Mouse (Mus musculus) heart, adult 2 months (tissue): ENCODE data around the gene Naa25. TPM values are rescaled to one million over a fixed set of nuclear protein-coding genes. Genes with fewer than 3 reads are reported as not detected.

Experiments used
- DNase-seq, 2 experiments: peaks; one replicate each; pipeline ENCODE4 v3.0.0; 2021
- H3K27ac ChIP-seq: fragments of 200-600 bp; 2 replicates; pipeline ENCODE4 v1.8.1; 2022
- H3K27me3 ChIP-seq: fragments of 200-500 bp; 2 replicates; pipeline ENCODE4 v1.6.1; 2012; ENCODE audit warnings: mild to moderate bottlenecking, low read length, inconsistent platforms, mixed read lengths; ENCODE audit not compliant: control insufficient read depth, insufficient read depth
- H3K36me3 ChIP-seq: fragments of 200-500 bp; 2 replicates; pipeline ENCODE4 v1.6.1; 2012; ENCODE audit warnings: low read length, inconsistent platforms; ENCODE audit not compliant: control insufficient read depth, insufficient read depth
- H3K4me1 ChIP-seq: fragments of 200-500 bp; 2 replicates; pipeline ENCODE4 v1.6.1; 2011; ENCODE audit warnings: low read length; ENCODE audit not compliant: control insufficient read depth, insufficient read depth
- H3K4me3 ChIP-seq: fragments of 200-600 bp; 2 replicates; pipeline ENCODE4 v1.8.1; 2022
- H3K79me2 ChIP-seq: fragments of 200-500 bp; replicated peaks from 2 replicates; pipeline ENCODE4 v1.6.1; 2012; ENCODE audit warnings: mild to moderate bottlenecking, inconsistent platforms, low read length, moderate library complexity, mixed read lengths; ENCODE audit not compliant: control insufficient read depth, insufficient read depth
- H3K9ac ChIP-seq: fragments of 200-500 bp; 2 replicates; pipeline ENCODE4 v1.6.1; 2012; ENCODE audit warnings: low read depth, mild to moderate bottlenecking, control low read depth, inconsistent platforms, low read length, mixed read lengths
- CTCF ChIP-seq: fragments of 200-600 bp; IDR thresholded peaks from 2 replicates; pipeline ENCODE4 v1.8.1; 2022; ENCODE audit warnings: antibody characterized with exemption, mild to moderate bottlenecking, moderate library complexity
- EP300 ChIP-seq: fragments of 200-500 bp; IDR thresholded peaks from 2 replicates; pipeline ENCODE4 v1.6.1; 2011; ENCODE audit warnings: low read depth, low read length, control low read depth; ENCODE audit not compliant: insufficient read depth
- POLR2A ChIP-seq: fragments of 200-500 bp; IDR thresholded peaks from 2 replicates; pipeline ENCODE4 v1.6.1; 2011; ENCODE audit warnings: mild to moderate bottlenecking, low read depth, low read length, control low read depth; ENCODE audit not compliant: insufficient read depth
- WGBS: fragments of 180-500 bp; shearing (Covaris S2); methylation state at CpG from one replicate; pipeline ENCODE4 v1.1.7; 2018; 5-methylcytosine and 5-hydroxymethylcytosine counted together
- intact Hi-C: fragments of 180-260 bp; cut with DNase I; formaldehyde crosslinking; loops from one replicate; pipeline ENCODE4 v1.15.1; 2025
- polyA plus RNA-seq: library from polyadenylated mRNA; depleted of rRNA; stranded (reverse); fragments of >200 nt; gene quantifications from 2 replicates; pipeline ENCODE4 v1.2.3, GENCODE M21; 2012
- total RNA-seq, 2 experiments: library from RNA; stranded (reverse); gene quantifications; 2 replicates each; pipeline ENCODE4 v1.2.3; 2021

Naa25 gene
- total and polyA plus RNA-seq, 3 experiments: 7.1 to 22.5 (median 21.3) TPM

- H3K27ac ChIP-seq: peak overlapping the region; percentile 97
- 30% methylated on average over 10 of the region's 10 CpGs for WGBS
- TF ChIP-seq CTCF (no peak), EP300 (no peak), POLR2A (0 out of 2 replicates have a peak, but pooled peaks have one; percentile 16)
- peak in 1 of 2 experiments; percentile 33 for DNase-seq
- H3K79me2 ChIP-seq: peaks cover 4% of the 10 kb centered on the region
- peaks cover 6% of the 10 kb centered on the region for H3K4me1 ChIP-seq
- intact Hi-C loops: no loop called here
- H3K36me3 ChIP-seq: no peaks in the 10 kb centered on the region
- H3K27me3 ChIP-seq: no peaks in the 10 kb centered on the region
- H3K4me3 ChIP-seq: peak overlapping the region; percentile 73
- peak overlapping the region; percentile 88 for H3K9ac ChIP-seq
Observed at GRCm38 (mm10) chr5:121383857-121384756, 13.6 kb upstream of the Naa25 start.

GRCm38 (mm10) chr5:121384757-121385460 is 12.8 kb upstream of the Naa25 start:
- Histone ChIP-seq H3K4me1 (peaks cover 8% of the 10 kb centered on the region), H3K27ac (peak overlapping the region; percentile 97), H3K36me3 (no peaks in the 10 kb centered on the region), H3K27me3 (no peaks in the 10 kb centered on the region), H3K9ac (peak overlapping the region; percentile 88), H3K79me2 (peaks cover 4% of the 10 kb centered on the region), H3K4me3 (peak overlapping the region; percentile 73)
- intact Hi-C loops: no loop called here
- WGBS: under 1% methylated on average over 47 of the region's 47 CpGs
- no peak for DNase-seq
- TF ChIP-seq POLR2A (0 out of 2 replicates have a peak, but pooled peaks have one; percentile 28), EP300 (no peak)

- peak; percentile 94 to 98 for DNase-seq
- intact Hi-C loops: no loop called here
- peaks cover 4% of the 10 kb centered on the region for H3K79me2 ChIP-seq
- peak; percentile 73; the same call in 1 of the 2 replicates for TF ChIP-seq POLR2A
- TF ChIP-seq CTCF: no peak
- no peaks in the 10 kb centered on the region for H3K27me3 ChIP-seq
- 2% methylated on average over 45 of the region's 45 CpGs for WGBS
- H3K4me3 ChIP-seq: peak within 1 kb of the TSS; percentile 73
- peak within 1 kb of the TSS; percentile 97 for H3K27ac ChIP-seq
- H3K4me1 ChIP-seq: peaks cover 8% of the 10 kb centered on the region
- no peaks in the 10 kb centered on the region for H3K36me3 ChIP-seq
- peak within 1 kb of the TSS; percentile 88 for H3K9ac ChIP-seq
Observed at GRCm38 (mm10) chr5:121385461-121386119, 12.1 kb upstream of the Naa25 start, which contains the start of gene Trafd1. TSS of gene Trafd1 (minus strand) at chr5:121385632.

DNA sequence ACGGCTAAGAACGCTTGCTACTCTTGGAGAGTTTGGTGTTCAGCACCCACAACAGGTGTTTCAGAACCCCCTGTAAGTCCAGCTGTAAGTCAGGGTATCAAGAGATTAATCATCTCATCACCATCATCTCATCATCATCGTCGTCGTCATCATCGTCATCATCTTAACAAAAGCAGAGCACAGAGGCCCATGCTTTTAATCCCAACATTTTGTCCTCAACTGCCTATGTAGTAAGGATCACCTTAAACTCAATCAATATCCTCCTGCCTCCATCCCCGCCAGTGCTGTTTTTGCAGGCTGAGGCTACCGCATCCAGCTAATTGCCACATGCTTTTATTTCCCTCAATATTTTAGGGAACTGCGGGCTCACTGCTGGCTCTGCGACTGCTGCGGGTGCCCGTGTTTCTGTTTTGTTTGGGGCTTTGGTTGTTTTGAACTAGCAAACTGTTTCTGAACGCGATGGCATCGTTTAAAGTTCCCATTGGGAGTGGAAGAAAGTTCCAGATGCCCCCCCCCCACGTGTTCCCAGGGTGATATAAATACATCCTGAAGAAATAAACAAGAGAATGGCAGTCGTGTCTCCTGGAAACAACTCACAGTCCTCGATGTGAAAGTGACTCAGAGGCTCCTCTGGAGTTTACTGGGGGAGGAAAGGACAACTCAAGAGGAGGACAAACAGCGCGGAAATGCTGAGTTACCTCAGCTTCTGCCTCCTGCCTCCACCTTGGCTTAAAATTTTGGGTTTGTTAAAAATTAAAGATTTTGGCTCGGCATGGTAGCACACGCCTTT is 11.4 kb upstream of the Naa25 start:
- WGBS: 34% methylated on average over 22 of the region's 22 CpGs

DNA sequence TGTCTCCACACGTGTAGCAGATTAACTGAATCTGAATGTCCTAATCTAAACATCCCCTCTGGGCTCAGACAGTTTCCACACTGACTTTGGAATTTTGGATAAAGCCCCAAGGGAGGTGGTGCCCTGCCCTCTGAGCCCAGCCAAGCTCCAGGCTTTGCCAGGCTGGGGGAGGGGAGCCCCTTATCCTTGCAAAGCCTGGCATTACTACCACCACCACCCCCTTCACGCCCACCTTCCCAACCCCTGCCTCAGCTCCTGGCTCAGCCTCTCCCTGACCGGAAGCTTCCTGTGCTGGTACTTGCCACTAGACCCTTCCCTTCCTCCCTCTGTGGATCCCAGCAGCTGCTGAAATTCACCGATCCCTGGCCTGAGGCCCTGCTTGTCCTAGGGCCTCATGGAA is 10.6 kb upstream of the Naa25 start:
- H3K27ac ChIP-seq: peak overlapping the region; percentile 66
- H3K36me3 ChIP-seq: no peaks in the 10 kb centered on the region

More for the DNA sequence above, 11.4 kb upstream of the Naa25 start:
- intact Hi-C loops: no loop called here
- TF ChIP-seq CTCF: no peak
- no peak for TF ChIP-seq EP300
- no peak for TF ChIP-seq POLR2A
- Histone ChIP-seq H3K4me1 (peaks cover 8% of the 10 kb centered on the region), H3K27me3 (no peaks in the 10 kb centered on the region), H3K36me3 (no peaks in the 10 kb centered on the region), H3K79me2 (peaks cover 4% of the 10 kb centered on the region), H3K4me3 (peak overlapping the region; percentile 51), H3K27ac (peak overlapping the region; percentile 66), H3K9ac (no peak overlapping the region)
- DNase-seq: peak; percentile 26 to 41

More for the DNA sequence above, 10.6 kb upstream of the Naa25 start:
- WGBS: 39% methylated on average over 4 of the region's 4 CpGs
- intact Hi-C loops: no loop called here
- DNase-seq: peak; percentile 53 to 59
- peaks cover 2% of the 10 kb centered on the region; the same call in 1 of the 2 replicates for H3K79me2 ChIP-seq
- no peak overlapping the region for H3K4me3 ChIP-seq
- H3K4me1 ChIP-seq: peaks cover 8% of the 10 kb centered on the region
- no peaks in the 10 kb centered on the region for H3K27me3 ChIP-seq
- H3K9ac ChIP-seq: no peak overlapping the region
- no peak for TF ChIP-seq CTCF
- no peak for TF ChIP-seq EP300
- no peak for TF ChIP-seq POLR2A
